Mouse (Mus musculus) kidney, embryonic 16.5 days (tissue): Measurements from ENCODE around the gene Taok1. TPM values are rescaled to one million over a fixed set of nuclear protein-coding genes. Genes with fewer than 3 reads are reported as not detected.
"Not testable (repeated sequence)": the region's sequence is repeated elsewhere in the genome, so short reads cannot be mapped to it uniquely, and the experiment has no call there.

Experiments
- ATAC-seq: fragments of 200-750 bp; cut with Nextera tagmentation; 2 replicates; pipeline ENCODE4 v1.8.0; 2017; ENCODE audit warnings: moderate TSS enrichment; ENCODE audit not compliant: low FRiP score, low TSS enrichment
- H3K27ac ChIP-seq: fragments of 300-500 bp; sonication (generic); 2 replicates; pipeline ENCODE4 v1.5.1; 2014; ENCODE audit warnings: low read length
- H3K27me3 ChIP-seq: fragments of 300-500 bp; sonication (generic); 2 replicates; pipeline ENCODE4 v1.6.1; 2014; ENCODE audit warnings: low read length, control low read depth, mixed read lengths; ENCODE audit not compliant: insufficient read depth
- H3K36me3 ChIP-seq: fragments of 300-500 bp; sonication (generic); 2 replicates; pipeline ENCODE4 v1.6.1; 2014; ENCODE audit warnings: low read length, control low read depth, mixed read lengths; ENCODE audit not compliant: insufficient read depth
- H3K4me1 ChIP-seq: fragments of 300-500 bp; sonication (generic); 2 replicates; pipeline ENCODE4 v1.6.1; 2014; ENCODE audit warnings: low read length, control low read depth, mixed read lengths; ENCODE audit not compliant: insufficient read depth
- H3K4me2 ChIP-seq: fragments of 300-500 bp; sonication (generic); replicated peaks from 2 replicates; pipeline ENCODE4 v1.6.1; 2014; ENCODE audit warnings: low read depth, low read length
- H3K4me3 ChIP-seq: fragments of 300-500 bp; sonication (generic); 2 replicates; pipeline ENCODE4 v1.5.1; 2014; ENCODE audit warnings: mild to moderate bottlenecking, low read length
- H3K9ac ChIP-seq: fragments of 300-500 bp; sonication (generic); replicated peaks from 2 replicates; pipeline ENCODE4 v1.6.1; 2014; ENCODE audit warnings: low read length
- H3K9me3 ChIP-seq: fragments of 300-500 bp; sonication (generic); 2 replicates; pipeline ENCODE4 v1.6.1; 2016; ENCODE audit warnings: low read length, control low read depth
- WGBS: fragments of 180-500 bp; shearing (Covaris S2); extraction: QIAGEN DNeasy Blood & Tissue Kit; methylation state at CpG from one replicate; pipeline ENCODE4 v1.1.7; 2014; 5-methylcytosine and 5-hydroxymethylcytosine counted together
- polyA plus RNA-seq: library from polyadenylated mRNA; unstranded; fragments of >200 nt; fragmentation: Nextera tagmentation; extraction: Ambion mirVana; gene quantifications from 2 replicates; pipeline ENCODE4 v1.2.1, GENCODE M21; 2015

The Taok1 gene
- polyA plus RNA-seq, 1 experiment from 2014 or later, result 12.8 TPM

DNA sequence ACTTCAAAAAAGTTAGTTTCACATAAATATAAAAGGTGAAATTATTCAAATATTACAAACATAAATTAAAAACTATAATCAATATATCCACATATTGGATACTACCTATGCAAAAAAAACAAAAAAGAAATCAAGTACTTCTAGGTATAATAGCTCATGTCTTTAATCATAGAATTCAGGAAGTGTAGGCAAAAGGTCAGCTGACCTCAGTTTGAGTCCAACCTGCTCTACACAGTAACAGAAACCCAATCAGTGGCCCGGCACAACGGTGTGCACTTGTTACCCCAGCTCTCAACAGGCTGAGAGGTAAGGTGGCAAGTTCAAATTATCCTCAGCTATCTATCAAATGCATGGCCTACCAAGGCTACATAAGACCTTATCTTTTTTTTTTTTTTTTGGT is 16.8 kb downstream of the Taok1 start:
- no peak for ATAC-seq
- whole genome bisulfite sequencing, result 94% methylated on average over 2 of the region's 2 CpGs
- no peak overlapping the region for H3K27ac ChIP-seq
- H3K36me3 ChIP-seq, result peaks cover 4% of the 10 kb centered on the region; the same call in 1 of the 2 replicates
- no peak overlapping the region for H3K4me2 ChIP-seq
- H3K4me3 ChIP-seq, result no peak overlapping the region
- no peak overlapping the region for H3K9ac ChIP-seq
- no peaks in the 10 kb centered on the region for H3K27me3 ChIP-seq
- no peaks in the 10 kb centered on the region for H3K9me3 ChIP-seq
- H3K4me1 ChIP-seq, result no peaks in the 10 kb centered on the region

DNA sequence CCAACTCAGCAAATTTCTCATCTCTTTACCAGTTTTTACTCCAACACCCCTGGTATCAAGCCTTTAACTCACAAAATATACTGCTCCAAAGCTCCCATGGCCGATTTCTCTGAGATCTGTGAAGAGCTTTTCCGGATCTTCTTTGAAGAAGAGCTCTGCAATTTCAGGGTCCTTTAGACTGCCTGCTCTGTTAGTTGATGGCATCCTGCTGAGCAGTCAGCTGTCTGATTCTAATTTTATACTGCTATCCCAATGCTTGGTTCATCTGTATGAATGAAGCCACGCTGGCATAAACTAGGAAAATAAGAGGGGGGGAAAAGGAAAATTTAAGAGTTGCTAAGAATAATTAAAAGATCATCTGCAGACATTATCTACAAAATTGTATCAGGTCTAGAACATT is 22.4 kb downstream of the Taok1 start:
- ATAC-seq, result no peak
- Histone ChIP-seq H3K4me2 (no peak overlapping the region), H3K9ac (no peak overlapping the region), H3K27me3 (no peaks in the 10 kb centered on the region), H3K36me3 (peaks cover 30% of the 10 kb centered on the region), H3K9me3 (no peaks in the 10 kb centered on the region), H3K4me1 (no peaks in the 10 kb centered on the region), H3K27ac (no peak overlapping the region), H3K4me3 (no peak overlapping the region)
- 94% methylated on average over 3 of the region's 3 CpGs for WGBS

DNA sequence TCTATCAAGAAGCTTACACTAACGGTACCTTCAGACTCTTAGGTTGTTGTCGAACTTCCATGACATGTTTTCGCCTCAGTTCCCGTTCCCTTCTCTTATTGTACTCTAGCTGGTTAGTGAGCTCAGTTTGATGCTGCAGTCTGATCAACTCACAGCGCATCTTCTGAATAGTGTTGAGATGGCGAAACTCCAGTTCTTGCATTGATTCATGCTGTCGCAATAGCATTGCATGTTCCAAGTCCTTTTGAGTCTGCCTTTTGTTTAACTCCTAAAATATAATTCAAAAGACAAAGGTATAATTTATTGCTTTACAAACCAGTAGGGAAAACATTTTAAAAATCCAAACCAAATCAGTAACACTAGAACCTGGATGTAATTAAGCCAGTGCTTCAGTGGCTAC is 62.4 kb downstream of the Taok1 start:
- Histone ChIP-seq H3K4me1 (no peaks in the 10 kb centered on the region), H3K36me3 (peaks cover 47% of the 10 kb centered on the region), H3K4me2 (no peak overlapping the region), H3K27ac (no peak overlapping the region), H3K9ac (no peak overlapping the region), H3K4me3 (no peak overlapping the region), H3K27me3 (no peaks in the 10 kb centered on the region), H3K9me3 (no peaks in the 10 kb centered on the region)
- WGBS, result 96% methylated on average over 7 of the region's 7 CpGs
- ATAC-seq, result no peak

DNA sequence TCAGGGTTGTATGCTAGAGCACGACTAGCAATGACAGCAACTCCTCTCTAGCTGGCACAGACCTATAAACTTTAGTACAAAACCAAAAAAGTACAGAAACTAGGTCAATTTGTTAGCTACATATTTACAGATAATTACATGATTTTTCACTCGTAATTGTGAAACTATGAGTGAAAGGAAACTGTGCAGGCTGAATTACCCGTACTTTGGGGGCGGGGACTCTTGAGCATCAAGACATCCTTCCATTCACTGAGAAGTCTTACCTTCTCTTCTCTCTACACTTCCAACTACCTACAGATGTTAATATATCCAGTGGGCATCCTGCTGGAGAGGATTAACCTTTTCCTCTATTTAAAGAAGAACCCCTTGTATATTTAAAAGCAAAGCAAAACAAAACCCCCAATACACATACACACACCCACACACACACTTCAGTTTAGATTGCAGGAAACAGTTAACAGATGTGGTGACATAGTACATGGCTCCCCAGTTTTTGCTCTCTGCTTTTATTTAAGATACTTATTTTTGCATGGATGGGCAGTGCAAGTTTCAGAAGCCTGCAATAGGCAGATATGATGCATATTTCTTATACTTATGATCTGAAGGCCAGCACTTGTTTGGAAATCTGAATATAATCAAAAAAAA is 75.3 kb downstream of the Taok1 start:
- no peak overlapping the region for H3K4me2 ChIP-seq
- H3K36me3 ChIP-seq, result peaks cover 5% of the 10 kb centered on the region; the same call in 1 of the 2 replicates
- no peaks in the 10 kb centered on the region for H3K27me3 ChIP-seq
- H3K27ac ChIP-seq, result no peak overlapping the region
- H3K4me1 ChIP-seq, result no peaks in the 10 kb centered on the region
- WGBS, result 88% methylated on average over 4 of the region's 4 CpGs
- no peak overlapping the region for H3K9ac ChIP-seq
- H3K9me3 ChIP-seq, result no peaks in the 10 kb centered on the region
- H3K4me3 ChIP-seq, result no peak overlapping the region
- no peak for ATAC-seq

DNA sequence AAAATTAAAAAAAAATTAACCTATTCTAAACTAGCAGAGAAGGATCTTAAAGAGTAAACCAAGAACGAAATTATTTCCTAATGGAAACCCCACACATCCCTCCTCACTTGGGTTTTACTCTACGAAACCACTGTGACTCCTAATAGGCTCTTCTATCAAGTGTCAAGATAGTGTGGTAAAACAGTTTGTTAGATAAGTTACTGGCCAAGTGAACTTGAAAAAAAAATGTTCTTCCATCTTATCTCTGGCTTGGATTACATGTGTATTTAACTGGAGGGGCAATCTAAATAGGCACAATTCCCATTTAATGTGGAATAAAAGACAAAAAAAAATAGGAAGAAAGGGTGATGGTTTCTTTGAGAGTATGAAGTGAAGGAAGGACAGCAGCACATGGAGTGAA is 76.8 kb downstream of the Taok1 start:
- no peaks in the 10 kb centered on the region for H3K36me3 ChIP-seq
- H3K27me3 ChIP-seq, result no peaks in the 10 kb centered on the region
- no peak overlapping the region for H3K4me3 ChIP-seq
- no peak overlapping the region for H3K4me2 ChIP-seq
- no peak overlapping the region for H3K27ac ChIP-seq
- H3K4me1 ChIP-seq, result no peaks in the 10 kb centered on the region
- H3K9me3 ChIP-seq, result no peaks in the 10 kb centered on the region
- ATAC-seq, result no peak
- no peak overlapping the region for H3K9ac ChIP-seq
- WGBS, result 92% methylated on average over 2 of the region's 2 CpGs

DNA sequence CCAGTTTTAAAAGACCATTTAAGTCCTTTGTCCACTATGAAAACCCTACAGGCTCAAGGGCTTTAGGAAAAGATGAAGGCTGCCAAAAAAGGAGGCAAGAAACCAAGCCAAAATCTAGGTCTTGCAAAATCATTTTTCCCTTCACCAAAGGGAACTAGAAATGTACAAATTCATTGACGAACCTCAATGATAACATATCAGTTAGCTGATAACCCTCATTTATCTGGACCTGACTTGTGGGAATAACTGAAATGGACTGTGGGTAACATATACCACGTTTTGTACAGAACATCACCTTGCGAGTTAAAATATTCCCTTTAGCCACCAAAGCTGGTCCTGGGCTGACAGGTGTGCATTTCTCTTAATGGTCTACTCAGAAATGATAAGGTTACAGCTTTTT is 78.0 kb downstream of the Taok1 start:
- no peaks in the 10 kb centered on the region for H3K36me3 ChIP-seq
- WGBS, result 91% methylated on average over 3 of the region's 3 CpGs

DNA sequence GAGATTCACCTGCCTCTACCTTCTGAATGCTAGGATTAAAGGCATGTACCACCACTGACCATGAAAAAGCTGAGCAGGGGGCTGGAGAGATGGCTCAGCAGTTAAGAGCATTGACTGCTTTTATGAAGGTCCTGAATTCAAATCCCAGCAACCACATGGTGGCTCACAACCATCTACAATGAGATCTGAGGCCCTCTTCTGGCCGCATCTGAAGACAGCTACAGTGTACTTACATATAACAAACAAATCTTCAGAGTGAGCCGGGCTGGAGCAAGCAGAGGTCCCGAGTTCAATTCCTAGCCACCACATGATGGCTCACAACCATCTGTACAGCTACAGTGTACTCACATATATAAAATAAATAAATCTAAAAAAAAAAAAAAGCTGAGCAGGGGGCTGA is 79.2 kb downstream of the Taok1 start:
- not testable (repeated sequence) for H3K36me3 ChIP-seq, H3K9ac ChIP-seq, ATAC-seq, H3K4me3 ChIP-seq, H3K9me3 ChIP-seq, H3K27ac ChIP-seq, H3K4me2 ChIP-seq, H3K4me1 ChIP-seq, H3K27me3 ChIP-seq
- 87% methylated on average over 3 of the region's 3 CpGs for WGBS

More for the DNA sequence above, 78.0 kb downstream of the Taok1 start:
- no peak overlapping the region for H3K4me3 ChIP-seq
- no peaks in the 10 kb centered on the region for H3K4me1 ChIP-seq
- no peaks in the 10 kb centered on the region for H3K27me3 ChIP-seq
- no peaks in the 10 kb centered on the region for H3K9me3 ChIP-seq
- no peak overlapping the region for H3K27ac ChIP-seq
- ATAC-seq, result no peak
- no peak overlapping the region for H3K4me2 ChIP-seq
- H3K9ac ChIP-seq, result no peak overlapping the region

DNA sequence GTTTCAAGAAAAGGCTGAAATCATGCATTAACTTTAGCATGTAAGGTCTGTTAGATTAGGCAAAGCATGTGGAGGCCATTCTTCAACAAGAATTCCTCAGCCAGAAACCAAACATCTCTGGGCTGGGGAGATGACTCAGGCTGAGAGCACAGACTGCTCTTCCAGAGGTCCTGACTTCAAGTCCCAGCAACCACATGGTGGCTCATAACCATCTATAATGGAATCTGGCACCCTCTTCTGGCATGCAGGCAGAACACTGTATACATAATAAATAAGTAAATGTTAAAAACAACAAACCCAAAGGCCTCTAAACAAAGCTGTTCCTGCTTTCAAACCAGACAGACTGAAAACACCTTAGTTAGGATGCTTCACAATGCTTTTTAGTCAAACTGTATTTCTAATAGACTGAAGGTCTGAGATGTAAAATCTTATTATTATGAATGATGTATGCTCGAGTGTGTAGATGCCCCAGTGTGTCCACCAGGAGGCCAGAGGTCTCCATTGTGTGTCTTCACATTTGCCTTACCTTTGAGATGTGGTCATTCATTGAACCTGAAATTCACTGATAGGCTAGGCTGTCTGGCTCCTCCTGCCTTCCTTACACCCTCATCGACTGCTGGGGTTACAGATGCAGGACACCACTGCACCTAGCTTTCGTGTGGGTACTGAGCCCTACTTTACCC is 81.7 kb downstream of the Taok1 start:
- H3K9ac ChIP-seq, result no peak overlapping the region
- no peaks in the 10 kb centered on the region for H3K9me3 ChIP-seq
- H3K4me3 ChIP-seq, result no peak overlapping the region
- 75% methylated on average over 3 of the region's 3 CpGs for WGBS
- H3K4me2 ChIP-seq, result no peak overlapping the region
- H3K27ac ChIP-seq, result no peak overlapping the region
- H3K27me3 ChIP-seq, result no peaks in the 10 kb centered on the region
- ATAC-seq, result no peak
- H3K4me1 ChIP-seq, result no peaks in the 10 kb centered on the region
- no peaks in the 10 kb centered on the region for H3K36me3 ChIP-seq

DNA sequence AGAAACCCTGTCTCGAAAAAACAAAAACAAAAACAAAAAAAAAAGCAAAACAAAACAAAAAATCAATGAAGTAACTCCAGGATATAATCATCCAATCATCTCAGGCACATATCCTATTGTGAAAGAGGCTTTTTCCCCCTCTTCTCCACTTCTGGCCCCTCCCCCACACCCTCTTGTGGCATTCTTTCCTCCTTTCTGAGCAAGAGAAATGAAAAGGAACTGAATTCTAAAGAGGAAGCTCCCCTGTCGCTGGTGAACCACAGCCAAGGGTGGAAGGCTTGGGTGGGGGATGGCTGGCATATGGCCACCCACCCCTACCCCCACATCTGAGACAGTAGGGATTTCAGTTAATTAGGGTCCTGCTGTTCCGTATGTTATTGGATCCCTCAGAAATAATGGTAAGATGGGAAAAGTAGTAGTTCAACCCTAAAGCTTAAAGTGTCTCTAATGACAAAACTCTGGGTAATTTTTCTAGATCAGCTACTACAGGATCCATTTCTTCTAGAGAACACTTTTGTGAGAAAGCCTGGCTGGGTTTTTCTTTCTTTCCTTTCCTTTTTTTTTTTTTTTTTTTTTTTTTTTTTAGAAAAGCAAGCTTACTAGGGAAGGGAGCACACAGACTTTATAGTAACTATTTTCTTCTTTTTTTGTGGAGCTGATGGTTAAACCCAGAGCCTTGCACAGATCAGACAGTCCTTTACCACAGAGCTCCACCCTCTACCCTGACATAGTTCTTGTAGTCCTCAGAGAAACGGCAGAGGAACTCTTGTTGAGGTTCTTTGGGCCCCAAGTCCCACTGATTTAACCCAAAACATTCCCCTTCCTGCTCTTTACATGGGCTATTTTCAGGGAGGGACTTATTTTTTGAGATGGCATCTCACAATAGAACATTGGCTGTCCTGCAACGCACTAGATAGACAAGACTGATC is 86.8 kb downstream of the Taok1 start:
- ATAC-seq, result no peak
- Histone ChIP-seq H3K36me3 (no peaks in the 10 kb centered on the region), H3K9ac (no peak overlapping the region), H3K4me1 (peaks cover 3% of the 10 kb centered on the region), H3K27me3 (peaks cover 9% of the 10 kb centered on the region), H3K4me2 (no peak overlapping the region), H3K9me3 (no peaks in the 10 kb centered on the region), H3K27ac (no peak overlapping the region), H3K4me3 (no peak overlapping the region)
- 53% methylated on average over 5 of the region's 5 CpGs for WGBS
